Mouse (Mus musculus) MEL (cell line): ENCODE data around the gene Cav1.

Source experiments
- POLR2A ChIP-seq, 2 experiments: IDR thresholded peaks; 2 replicates each; pipeline ENCODE4 v1.6.1; 2011 to 2012; ENCODE audit warnings: low read length in 2 of 2, mild to moderate bottlenecking in 2 of 2, control low read depth in 1 of 2, improper control_type of control experiment in 1 of 2, low read depth in 1 of 2, moderate library complexity in 1 of 2; ENCODE audit not compliant: control insufficient read depth in 1 of 2, insufficient read depth in 1 of 2, poor library complexity in 1 of 2
- POLR2AphosphoS2 ChIP-seq: IDR thresholded peaks from 2 replicates; pipeline ENCODE4 v1.6.1; 2011; ENCODE audit warnings: low read length, improper control_type of control experiment

DNA sequence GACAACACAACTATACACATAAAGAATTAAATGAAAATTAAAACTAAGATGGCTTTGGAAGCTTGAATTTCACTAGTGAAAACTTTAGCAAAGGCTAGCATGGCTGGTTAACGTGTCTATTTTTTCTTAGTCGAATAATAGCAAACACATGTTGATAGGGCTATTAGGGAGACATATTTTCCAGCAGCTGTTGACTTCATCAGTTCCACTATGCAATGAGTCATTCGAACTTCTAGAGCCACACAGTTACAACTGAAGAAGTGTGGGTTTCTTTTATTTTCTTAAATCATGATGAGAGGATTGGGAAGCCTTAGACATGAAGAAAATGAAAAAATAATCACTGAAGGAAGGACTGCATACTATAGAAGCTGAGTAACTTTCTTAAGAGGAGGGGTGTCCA lies 41.9 kb downstream of the Cav1 start:
- TF ChIP-seq POLR2A (IDR thresholded peaks at IDR 0.05; ENCODE audit: control insufficient read depth in 1 of 2, insufficient read depth in 1 of 2, low read depth in 1 of 2, low read length in 2 of 2, poor library complexity in 1 of 2) (no peak), POLR2AphosphoS2 (no peak)
